Mouse (Mus musculus): Measurements from ENCODE around the gene Il31ra.
"Not testable (repeated sequence)": the region's sequence is repeated elsewhere in the genome, so short reads cannot be mapped to it uniquely, and the experiment has no call there.

Gene Il31ra

DNA sequence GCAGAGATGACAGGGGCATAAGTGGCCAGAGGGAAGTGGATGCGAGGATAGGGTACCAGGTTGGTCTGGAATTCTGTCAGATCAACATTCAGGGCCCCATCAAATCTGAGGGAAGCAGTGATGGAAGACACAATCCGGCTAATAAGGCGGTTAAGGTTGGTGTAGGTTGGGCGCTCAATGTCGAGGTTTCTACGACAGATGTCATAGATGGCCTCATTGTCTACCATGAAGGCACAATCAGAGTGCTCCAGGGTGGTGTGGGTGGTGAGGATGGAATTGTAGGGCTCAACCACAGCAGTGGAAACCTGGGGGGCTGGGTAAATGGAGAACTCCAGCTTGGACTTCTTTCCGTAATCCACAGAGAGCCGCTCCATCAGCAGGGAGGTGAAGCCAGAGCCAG, at the start of gene Il31ra:
Gene Il31ra (minus strand): TSS at position 101 of the 400 bp plus-strand sequence.
- DNase-seq, result not testable (repeated sequence)

DNA sequence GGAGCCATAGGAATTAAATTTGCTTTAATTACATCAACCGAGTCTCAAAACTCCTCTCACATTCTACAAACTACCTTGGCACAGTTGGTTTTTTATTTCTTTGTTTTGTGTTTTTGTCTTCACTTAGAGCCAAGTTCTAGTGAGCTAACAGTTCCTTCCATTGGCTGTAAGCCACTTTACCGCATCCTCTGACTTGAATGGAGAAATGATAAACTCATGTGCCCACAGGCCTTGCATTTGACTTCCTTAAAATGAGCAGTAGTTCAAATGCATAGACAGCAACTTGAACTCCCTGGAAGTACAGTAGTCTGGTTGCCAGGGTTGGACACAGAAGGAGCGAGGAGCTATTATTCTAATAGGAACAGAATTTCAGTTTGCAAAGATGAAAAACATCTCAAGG, 48.7 kb upstream of the Il31ra start:
- no peak for DNase-seq

DNA sequence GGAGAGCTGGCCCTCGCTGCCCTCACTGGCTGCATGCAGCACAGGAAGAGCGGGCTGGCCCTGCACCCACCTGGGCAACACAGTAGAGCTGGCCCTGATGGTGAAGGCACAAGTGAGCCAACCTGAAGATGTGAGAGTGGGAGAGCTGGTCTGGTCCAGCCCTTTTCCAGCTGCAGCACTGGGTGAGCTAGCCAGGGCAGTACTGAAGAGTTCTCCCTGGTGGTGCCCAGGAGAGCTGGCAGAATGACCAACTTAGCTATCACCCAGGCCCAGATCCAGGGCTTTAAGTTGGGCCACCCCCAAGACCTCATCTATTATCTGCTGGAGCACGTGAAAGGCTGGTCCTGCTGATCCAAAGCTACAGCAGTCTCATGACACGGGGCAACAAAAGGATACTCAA, 45.0 kb upstream of the Il31ra start:
- no peak for DNase-seq

DNA sequence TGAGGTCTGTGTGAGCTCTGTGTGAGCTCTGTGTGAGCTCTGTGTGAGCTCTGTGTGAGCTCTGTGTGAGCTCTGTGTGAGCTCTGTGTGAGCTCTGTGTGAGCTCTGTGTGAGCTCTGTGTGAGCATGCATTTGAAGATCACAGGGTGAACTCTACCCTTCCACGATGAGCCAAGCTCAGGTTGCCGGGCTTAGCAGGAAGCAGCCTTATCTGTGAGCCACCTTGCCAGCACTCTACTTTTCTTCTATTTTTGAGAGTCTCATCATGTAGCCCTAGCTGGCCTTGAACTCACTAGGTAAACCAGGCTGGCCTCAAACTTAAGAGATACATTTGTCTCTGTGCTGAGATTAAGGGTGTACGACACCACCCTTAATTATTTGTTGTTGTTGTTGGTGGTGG, 42.3 kb upstream of the Il31ra start:
- no peak for DNase-seq

DNA sequence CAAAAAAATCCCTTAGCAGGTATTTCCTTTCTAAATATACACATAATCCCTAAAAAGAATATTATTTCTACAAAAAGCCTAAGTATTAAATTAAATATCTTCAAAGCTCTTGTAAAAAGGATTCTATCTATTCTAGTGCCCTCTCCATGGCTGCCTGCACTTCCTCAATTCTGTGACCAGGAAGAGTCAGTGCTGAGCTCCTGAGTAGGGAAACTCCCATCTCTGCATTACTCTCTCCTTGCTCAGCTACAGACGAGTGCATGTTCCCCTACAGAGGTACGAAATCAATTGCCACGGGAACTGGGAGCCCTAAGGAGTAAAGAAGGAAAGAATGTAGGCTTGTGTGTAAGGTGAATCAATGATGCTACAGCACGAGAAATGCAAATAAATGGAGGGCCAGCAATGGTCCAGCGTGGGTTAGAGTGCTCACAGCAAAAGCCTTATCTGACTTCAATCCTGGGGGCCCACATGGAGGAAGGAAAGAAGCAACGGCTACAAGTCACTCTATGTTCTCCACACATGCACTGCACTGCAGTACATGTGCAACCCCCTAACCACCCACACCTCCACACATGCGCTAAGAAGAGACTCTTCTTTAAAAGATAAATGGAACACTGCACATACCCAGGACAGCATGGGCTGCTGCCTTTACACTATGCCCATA, 41.1 kb upstream of the Il31ra start:
- no peak for DNase-seq

DNA sequence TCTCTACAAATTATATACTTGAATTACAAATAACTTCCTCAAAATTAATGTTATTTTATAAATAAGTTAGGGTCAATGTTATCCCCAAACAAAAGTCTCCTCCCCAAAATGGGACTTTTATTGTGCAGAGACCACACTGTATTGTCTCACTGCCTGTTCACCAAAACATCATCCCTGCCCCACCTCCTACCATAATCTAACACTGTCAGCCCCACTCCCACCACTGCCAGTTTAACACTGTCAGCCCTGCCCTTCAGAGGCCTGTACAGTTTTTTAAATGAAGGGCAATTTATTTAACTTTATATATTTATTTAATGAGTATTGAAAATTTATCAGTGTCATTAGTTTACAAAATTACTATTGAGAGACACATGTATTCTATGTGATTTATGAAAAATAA, 31.4 kb upstream of the Il31ra start:
- DNase-seq, result no peak

DNA sequence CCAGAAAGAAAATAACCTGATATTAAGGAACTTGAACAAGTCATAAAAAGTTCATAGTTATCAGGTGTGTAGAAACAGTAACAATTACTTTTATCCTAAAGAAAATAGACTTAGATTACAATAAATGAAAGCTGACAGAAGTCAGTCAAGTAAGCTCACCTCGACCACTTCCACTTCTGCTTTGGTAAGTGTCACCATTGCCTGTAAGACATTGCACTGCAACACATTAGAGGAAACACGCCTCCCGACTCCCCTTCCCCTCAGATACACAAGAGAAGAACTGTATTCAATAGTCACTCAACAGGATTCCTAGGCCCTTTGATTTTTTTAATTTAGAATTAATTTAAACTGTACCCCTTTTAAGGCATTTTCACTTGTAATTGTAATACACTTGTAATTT, 30.5 kb upstream of the Il31ra start:
- DNase-seq, result no peak

DNA sequence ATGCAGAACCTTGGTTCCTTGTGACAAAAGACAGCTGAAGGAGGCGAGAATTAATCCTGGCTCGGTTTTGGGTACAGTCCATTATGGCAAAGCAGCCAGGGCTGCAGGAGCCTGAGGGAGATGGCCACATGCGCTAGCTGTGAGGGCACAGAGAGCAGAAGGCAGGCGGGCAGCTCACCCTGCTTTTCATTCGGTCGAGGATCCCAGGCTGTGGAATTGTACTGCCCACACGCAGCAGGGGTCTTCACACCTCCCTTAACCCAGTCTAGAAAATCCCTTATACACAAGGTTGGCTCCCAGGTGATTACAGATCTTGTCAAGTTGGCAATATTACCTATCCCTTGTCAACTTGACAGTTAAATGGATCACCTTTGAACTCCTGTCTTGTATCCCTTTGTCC, 29.5 kb upstream of the Il31ra start:
- no peak for DNase-seq

DNA sequence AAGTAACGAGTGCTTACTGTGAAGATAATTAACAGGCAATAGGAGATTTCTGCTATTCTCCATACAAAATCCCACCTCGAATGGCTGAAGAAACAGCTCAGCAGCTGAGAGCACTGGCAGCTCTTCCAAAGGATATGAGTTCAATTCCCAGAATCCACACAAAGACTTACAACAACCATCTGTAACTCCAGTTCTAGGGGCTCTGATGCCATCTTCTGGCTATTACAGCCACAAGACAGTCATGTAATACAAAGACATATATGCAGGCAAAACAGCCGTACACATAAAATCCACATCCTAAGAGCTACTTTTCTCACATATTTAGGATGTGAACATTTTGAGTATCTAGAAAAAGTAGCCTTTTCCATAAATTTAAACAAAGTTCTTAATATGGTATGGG, 27.4 kb upstream of the Il31ra start:
- DNase-seq, result no peak

DNA sequence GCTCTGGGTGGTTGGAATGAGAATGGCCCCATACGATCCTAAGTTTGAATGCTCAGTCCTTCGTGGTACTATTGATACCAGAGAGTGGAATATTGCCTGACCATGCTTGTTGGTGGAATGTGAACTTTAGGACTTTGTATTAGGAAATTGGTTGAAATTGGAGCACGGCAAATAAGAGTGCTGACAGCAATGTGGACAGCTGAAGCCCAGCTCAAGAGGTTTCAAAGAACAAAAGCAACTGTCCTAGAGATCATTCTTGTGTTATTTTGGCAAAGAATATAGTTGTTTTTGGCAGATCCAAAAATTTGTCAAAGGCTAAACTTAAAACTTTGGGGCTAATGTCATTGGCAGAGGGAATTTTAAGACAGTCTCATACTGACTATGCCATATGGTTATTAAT, 14.4 kb upstream of the Il31ra start:
- DNase-seq, result no peak

DNA sequence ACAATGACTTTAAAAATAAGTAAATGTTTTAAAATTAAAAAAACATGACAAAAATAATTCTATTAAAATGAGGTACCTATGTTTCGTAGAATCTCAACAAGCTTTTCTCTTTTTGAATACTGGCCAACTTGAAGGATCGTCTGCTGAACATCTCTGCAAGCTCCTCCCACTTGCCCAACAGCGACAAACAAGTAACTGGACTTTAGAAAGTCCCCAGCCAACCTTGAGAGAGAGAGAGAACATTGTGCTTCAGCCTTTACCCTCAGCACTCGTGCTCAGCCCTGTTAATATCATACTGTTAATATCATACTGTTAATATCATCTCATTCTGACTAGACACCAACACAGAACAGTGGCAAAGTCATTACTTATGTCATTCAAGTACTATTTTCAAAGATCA, 10.3 kb upstream of the Il31ra start:
- no peak for DNase-seq

DNA sequence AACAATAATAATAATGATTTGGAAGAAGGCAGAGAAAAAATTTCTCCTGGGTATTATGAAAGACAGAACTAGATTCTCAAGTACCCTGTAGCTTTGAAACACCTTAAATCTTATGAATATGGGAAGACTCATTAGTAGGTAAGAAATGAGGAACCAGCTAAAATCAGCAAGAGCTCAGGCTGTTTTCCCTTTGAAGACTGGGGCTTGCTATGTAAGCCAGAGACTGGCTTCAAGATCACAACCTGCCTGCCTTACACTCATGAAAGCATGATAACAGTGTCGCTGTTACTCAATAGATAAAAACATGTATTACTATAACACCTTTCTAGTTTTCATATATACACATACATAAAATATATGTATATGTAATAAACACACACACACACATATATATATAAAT, 9.7 kb upstream of the Il31ra start:
- DNase-seq, result no peak

DNA sequence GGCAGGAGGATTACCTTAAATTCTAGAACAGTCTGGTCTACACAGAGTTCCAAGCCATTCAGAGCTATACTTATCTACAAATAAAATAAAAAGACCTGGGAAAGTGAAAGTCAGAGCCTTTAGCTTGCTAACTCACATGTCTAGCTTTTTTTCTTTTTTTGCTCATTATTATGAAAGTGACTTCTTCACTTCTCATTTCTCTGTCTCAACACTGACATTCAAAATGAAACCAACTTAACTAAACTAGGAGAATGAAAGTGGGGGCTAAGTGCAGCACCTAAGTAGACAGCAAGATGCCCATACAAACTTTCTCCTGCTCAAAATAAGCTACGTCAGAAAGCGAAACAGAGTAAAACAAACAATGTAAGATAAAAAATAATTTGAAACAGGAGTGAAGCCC, 8.4 kb upstream of the Il31ra start:
- DNase-seq, result no peak

DNA sequence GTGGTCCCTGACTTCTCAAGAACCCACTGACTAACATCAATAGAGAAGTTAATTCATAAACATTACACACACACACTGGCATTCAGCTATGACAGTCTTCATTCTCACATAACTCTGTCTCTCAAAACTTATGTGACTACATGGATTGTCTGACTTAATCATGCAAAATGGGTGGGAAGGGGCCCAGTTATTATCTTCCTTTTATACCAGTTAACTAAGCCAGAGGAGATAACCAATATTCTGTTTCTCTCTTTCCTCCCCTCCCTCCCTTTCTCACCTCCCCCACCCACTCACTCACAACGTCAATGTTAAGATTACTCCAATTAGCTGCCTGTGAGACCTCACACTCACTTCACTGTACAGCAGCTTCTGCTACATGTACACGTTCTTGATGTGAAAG, 3.9 kb downstream of the Il31ra start:
- DNase-seq, result no peak

DNA sequence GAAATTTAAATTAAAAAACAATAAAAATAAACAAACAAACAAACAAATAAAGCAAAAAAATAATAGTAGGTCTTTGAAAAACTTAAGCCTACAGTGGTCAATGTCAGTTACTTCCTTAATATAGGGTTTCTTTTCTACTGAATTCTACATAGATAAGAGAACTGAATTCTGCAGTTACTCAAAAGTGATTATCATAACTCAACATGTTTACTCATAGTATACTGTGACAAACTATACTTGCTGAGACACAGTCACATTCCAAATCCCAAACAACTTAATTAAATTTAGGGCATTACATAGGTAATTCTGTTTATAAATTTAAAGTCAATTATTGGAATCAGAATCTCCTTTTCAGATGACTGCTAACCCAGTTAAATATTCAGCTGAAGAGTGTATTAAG, 4.5 kb downstream of the Il31ra start:
- no peak for DNase-seq

DNA sequence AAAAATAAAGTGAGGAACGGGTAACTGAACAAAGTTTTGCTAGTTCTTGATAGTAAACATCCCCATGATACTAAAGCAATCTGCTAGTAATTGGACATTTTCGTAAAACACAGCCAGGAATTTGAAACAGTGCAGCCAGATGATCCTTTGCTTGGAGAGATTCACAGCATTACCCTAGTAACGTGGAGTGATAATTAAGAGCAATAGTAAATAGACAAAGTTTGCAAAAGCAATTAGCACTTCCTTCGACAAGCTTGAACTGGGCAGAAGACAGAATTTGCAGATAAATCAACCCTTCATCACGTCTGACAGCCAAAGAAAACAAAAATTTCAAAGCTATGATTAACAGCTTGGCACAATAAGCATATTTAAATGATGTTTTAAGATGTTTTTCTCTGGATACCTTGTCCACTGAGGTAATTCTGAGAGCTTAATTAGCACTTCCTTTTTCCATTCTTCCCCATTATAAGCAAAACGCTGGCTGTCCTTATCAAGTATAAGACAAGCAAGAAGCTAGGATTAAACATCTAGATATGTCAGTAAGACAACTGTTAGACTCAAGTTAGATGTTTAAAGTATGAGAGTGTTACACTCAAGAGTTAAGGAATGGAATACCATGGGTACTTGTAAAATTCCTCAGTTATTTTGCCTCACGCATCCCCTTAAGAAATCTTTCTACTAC, 9.5 kb downstream of the Il31ra start:
- no peak for DNase-seq

DNA sequence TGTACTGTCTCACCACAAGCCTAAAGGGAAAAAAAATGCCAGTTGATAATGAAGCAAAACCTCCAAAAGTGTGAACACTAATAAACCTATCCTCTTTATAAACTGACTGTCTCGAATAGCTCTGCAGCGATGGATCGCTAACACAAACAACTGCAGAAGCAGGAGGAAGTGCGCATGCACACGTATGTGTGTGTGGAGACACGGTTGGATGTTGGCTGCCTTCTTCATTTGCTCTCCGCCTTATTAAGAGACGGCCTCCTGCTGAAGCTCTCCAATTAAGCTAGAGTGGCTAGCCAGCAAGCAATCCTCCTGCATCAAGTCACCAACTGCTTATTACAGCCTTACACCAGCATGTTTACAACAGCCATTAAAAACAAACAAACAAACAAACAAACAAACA, 11.9 kb downstream of the Il31ra start:
- no peak for DNase-seq

DNA sequence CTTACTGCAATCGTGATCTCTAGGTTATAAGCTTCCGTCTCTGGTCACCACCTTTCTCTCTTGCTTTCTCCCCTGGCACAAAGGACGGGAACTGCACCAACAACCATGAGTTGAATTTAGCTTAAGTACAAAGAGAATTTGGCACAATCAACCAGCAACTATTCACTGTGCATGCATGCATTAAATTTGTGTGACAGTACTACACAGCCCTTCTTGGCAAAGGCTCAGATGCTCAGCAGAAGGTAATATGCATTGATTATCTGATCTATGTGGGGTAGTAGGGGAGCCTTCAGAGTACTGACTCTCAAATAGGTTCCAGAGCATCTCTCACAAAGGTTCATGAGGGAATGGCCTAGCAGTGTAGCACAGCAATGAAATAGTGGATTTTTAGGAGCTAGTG, 12.4 kb downstream of the Il31ra start:
- no peak for DNase-seq

DNA sequence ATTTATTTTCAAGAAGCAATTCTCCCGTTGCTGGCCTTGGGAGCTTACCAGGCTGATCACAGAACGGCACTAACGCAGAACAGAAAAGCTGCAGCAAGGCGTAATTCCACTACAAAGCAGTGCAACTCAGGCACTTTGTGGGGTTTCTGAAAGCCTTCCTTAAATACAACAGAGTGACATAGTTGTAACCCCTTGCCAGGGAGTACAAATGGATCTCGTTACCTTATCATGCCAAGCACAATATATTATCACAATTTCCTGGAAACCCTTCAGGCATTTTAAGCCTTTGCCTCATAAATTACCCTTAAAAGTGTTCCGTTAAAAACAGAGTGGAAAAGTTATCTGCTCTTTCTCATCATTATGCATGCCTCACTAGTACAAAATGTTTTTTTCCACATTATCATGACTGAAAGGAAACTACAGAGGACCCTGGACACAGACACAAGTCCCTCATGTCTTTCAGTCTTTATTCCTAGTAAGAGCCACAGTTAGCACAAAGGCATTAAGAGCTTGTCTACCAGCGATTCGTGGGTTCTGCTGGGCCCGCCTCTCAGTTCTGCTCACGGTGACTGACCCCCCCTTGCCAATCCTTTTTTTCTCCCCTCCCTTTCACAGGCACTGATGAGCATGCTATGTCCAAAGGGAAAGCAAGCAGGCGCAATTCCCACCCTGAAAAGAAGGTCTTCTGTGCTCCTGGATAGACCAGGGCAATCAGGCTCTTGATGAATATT, 13.4 kb downstream of the Il31ra start:
- DNase-seq, result no peak

DNA sequence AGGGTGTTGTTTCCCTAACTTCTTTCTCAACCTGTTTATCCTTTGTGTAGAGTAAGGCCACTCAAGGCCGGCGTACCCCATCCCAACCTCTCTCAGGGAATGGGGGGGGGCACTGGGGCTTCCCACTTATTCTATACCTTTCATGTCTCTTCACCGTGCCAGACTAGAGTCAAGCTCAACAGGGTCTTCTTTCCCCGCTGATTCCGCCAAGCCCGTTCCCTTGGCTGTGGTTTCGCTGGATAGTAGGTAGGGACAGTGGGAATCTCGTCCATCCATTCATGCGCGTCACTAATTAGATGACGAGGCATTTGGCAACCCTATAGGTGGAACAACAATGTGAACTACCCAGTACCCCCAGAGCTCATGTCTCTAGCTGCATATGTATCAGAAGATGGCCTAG, 16.1 kb downstream of the Il31ra start:
- peak; percentile 96 for DNase-seq

DNA sequence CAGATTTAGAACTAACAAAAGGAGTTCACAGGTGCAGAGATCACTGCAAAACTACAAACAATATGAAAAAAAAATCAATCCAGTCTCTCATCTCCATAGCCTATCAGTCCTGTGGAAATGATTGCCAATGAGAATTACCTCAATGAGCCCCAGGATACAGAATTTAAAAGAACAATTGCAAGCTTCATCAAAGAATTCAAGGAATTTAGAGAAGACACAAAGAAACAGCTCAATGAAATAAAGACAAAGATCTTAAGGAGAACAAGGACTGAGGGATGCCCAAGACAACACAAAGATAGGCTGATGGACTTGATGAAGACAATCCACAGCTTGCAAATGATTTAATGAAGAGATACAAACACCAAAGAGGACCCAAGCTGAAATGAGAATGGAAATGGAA, 20.4 kb downstream of the Il31ra start:
- no peak for DNase-seq

DNA sequence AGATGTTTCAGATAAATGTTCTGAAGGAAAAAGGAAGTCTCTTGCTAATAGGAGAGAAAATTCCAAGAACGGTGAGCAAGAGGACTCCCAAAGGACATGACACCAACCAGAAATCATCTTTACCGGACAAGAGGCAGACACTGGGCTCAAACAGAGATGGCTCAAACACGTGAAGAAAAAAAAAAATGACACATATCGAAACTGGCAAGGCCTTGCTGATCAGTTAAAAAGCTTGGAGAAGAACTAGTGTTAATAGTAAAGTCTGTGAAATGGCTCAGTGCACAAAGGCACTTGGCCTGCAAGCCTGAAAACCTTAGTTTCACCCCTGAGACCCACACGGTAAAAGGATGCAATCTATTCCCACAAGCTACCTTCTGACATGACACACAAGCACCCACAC, 23.4 kb downstream of the Il31ra start:
- no peak for DNase-seq

DNA sequence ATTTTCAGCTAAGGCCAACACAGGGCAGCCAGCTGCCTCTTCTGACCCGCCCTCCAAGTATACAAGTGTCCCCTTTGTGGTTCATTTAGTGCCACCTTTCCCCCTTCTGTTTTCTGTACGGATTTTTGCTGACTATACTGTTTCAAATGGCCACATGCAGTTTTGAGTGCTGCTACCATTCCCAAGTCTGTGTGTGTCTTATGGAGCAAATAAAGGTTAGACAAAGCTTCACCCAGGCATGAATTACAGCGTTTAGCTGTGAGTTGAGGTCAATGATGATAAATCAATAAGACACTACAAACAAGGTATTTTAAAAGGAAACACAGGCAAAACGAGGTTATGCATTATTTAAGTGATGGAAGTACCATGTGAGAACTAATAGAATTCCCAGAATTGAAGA, 24.6 kb downstream of the Il31ra start:
- no peak for DNase-seq

DNA sequence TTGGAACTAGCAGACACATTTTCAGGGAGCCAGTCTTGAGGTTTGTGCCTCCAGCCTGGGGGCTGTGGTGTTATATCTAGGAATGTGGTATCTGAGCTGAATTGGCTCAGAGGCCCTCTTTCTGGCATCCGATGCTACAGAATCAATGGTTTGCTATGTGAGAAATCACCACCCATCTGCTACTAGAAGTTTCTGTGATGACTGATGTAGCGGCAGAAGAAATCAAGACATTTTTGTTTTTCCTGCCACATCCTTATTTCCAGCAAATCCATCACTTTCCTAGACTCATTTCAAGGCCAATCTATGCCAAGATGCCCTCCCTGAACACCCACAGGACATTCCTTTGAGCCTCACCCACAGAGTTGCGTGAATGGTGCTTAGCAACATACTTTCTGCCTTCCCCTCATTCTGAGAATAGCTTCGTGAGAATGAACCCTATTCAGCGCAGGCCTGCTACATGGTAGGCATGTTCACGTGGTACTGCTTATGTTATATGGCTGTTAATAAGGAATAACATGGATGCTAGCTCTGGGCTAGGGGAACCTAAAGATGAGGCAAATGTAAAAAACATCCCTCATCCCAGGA, 33.5 kb downstream of the Il31ra start:
- DNase-seq, result no peak

Data from kidney, adult 11 months (tissue).